Mouse (Mus musculus) neural tube, embryonic 14.5 days (tissue): ENCODE results near the gene Tmem138. TPM values are rescaled to one million over a fixed set of nuclear protein-coding genes. Genes with fewer than 3 reads are reported as not detected.

Experiments
- ATAC-seq: fragments of 200-750 bp; cut with Nextera tagmentation; 2 replicates; pipeline ENCODE4 v1.8.0; 2017; ENCODE audit warnings: low read depth, mild to moderate bottlenecking, moderate TSS enrichment, moderate library complexity
- H3K27ac ChIP-seq: fragments of 300-500 bp; sonication (generic); 2 replicates; pipeline ENCODE4 v1.5.1; 2014; ENCODE audit warnings: low read depth, mild to moderate bottlenecking, control low read depth, low read length, moderate library complexity, mixed read lengths
- H3K27me3 ChIP-seq: fragments of 300-500 bp; sonication (generic); 2 replicates; pipeline ENCODE4 v1.6.1; 2014; ENCODE audit warnings: low read length; ENCODE audit not compliant: control insufficient read depth, insufficient read depth
- H3K36me3 ChIP-seq: fragments of 300-500 bp; sonication (generic); 2 replicates; pipeline ENCODE4 v1.6.1; 2014; ENCODE audit warnings: low read length, mixed read lengths; ENCODE audit not compliant: control insufficient read depth, insufficient read depth
- H3K4me1 ChIP-seq: fragments of 300-500 bp; sonication (generic); 2 replicates; pipeline ENCODE4 v1.6.1; 2014; ENCODE audit warnings: low read length; ENCODE audit not compliant: control insufficient read depth, insufficient read depth
- H3K4me2 ChIP-seq: fragments of 300-500 bp; sonication (generic); 2 replicates; pipeline ENCODE4 v1.6.1; 2014; ENCODE audit warnings: mild to moderate bottlenecking, low read depth, low read length, control low read depth
- H3K4me3 ChIP-seq: fragments of 300-500 bp; sonication (generic); 2 replicates; pipeline ENCODE4 v1.5.1; 2014; ENCODE audit warnings: low read depth, low read length, control low read depth, mixed read lengths
- H3K9ac ChIP-seq: fragments of 300-500 bp; sonication (generic); replicated peaks from 2 replicates; pipeline ENCODE4 v1.6.1; 2014; ENCODE audit warnings: low read depth, mild to moderate bottlenecking, control low read depth, low read length, mixed read lengths
- H3K9me3 ChIP-seq: fragments of 300-500 bp; sonication (generic); 2 replicates; pipeline ENCODE4 v1.6.1; 2016; ENCODE audit warnings: low read length; ENCODE audit not compliant: control insufficient read depth
- WGBS: fragments of 180-500 bp; shearing (Covaris S2); extraction: QIAGEN DNeasy Blood & Tissue Kit; methylation state at CpG from one replicate; pipeline ENCODE4 v1.1.7; 2014; 5-methylcytosine and 5-hydroxymethylcytosine counted together
- polyA plus RNA-seq: library from polyadenylated mRNA; unstranded; fragments of >200 nt; fragmentation: Nextera tagmentation; extraction: Ambion mirVana; gene quantifications from 2 replicates; pipeline ENCODE4 v1.2.1, GENCODE M21; 2014

Gene Tmem138
- polyA plus RNA-seq, 1 experiment from 2014 or later = 40.8 TPM

DNA sequence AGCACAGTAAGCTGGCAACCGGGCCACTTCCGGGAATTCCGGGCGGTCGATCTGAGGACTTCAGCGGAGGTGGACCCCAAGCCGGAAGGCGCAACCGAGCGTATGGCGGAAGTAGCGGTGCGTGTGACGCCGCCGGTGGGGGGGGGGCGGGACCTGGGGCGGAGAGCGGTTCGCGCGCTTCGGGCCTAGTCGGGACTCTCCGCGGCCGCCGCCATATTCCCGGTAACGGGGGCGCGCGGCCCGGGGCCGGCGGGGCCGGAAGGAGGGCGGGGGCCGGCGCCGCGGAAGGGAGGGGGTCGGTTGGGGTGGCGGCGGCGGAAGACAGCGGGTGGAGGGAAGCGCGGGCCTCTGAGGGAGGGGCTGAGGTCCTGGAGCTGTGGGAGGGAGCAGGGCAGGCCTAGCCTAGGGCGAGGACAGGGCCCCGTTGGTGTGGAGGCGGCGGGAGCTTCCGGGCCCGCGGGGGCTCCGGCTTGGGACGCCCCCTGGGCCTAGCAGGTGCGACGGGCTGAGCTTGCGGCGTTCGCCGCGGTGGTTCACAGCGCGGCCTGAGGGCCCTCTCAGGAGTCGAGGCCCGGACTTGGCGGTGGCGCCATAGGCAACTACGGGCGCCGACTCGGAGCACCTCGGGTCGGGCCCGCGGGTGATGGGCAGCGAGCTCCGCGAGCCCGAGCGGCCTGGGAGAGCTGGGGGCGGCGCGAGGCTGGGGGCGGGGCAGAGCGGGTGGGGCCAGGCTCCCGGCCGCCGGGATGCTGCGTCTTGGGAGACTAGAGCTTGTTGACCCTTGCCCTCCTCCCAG, 51.9 kb downstream of the Tmem138 start, which contains the start of gene Cpsf7:
TSS of gene Cpsf7 (plus strand) at position 161 of the 796 bp plus-strand sequence.
- H3K36me3 ChIP-seq = no peaks in the 10 kb centered on the region
- no peaks in the 10 kb centered on the region for H3K27me3 ChIP-seq
- peak within 1 kb of the TSS; percentile 98 for H3K4me3 ChIP-seq
- peak within 1 kb of the TSS; percentile 80 for H3K4me2 ChIP-seq
- peak within 1 kb of the TSS; percentile 98 for H3K9ac ChIP-seq
- peak within 1 kb of the TSS; percentile 96 for H3K27ac ChIP-seq
- under 1% methylated on average over 70 of the region's 93 CpGs for WGBS
- H3K9me3 ChIP-seq = no peaks in the 10 kb centered on the region
- ATAC-seq = peak; percentile 94
- peaks cover 17% of the 10 kb centered on the region for H3K4me1 ChIP-seq

DNA sequence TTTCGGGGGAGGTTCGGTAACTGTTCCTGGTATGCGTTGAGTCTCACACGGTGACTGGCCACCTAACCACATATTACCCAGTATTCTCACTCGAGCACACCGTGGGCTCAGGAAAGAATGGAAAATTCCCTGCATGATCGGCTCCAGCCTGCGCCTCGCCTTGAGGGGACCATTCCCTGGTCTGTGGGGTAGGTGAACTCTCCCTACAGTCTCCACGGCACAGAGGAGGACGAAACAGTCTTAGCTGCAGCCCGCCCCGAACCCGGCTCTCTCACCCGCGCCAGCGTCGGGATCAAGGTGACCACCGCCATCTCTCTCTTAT, 52.4 kb downstream of the Tmem138 start:
- no peaks in the 10 kb centered on the region for H3K9me3 ChIP-seq
- no peak; the same call in 1 of the 2 replicates for ATAC-seq
- H3K9ac ChIP-seq = peak overlapping the region; percentile 98
- WGBS = under 1% methylated on average over 19 of the region's 19 CpGs
- peak overlapping the region; percentile 98 for H3K4me3 ChIP-seq
- peak overlapping the region; percentile 96 for H3K27ac ChIP-seq
- peak overlapping the region; percentile 80 for H3K4me2 ChIP-seq
- no peaks in the 10 kb centered on the region for H3K36me3 ChIP-seq
- no peaks in the 10 kb centered on the region for H3K27me3 ChIP-seq
- H3K4me1 ChIP-seq = peaks cover 17% of the 10 kb centered on the region

DNA sequence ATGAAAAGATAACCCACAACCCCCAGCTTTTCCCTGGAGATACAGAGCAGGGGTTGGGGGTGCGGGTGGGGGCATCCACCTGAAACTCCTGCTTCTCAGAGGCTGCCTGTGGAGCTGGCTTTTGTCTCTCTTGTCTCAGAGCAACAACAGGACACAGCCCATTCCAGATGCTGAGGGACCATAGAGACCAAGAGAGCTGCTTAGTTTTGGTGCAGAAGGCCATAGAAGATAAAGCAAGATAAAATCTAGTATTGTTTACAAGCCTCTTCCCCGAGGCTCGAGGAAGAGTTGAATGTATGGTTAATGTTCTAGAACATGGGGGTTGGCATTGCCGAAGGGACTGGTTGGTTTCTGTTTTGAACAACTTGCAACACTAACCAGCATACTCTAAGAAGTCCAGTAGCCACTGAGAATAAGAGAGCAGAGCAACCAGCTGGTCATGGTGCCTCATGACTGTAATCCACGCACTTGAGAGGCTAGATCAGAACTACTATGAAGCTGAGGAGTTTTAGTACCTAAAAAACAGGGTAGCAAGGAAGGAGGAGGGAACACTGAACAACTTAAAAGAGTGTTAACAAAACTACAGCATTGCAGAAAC, 53.6 kb downstream of the Tmem138 start:
- no peak overlapping the region for H3K4me3 ChIP-seq
- H3K36me3 ChIP-seq = no peaks in the 10 kb centered on the region
- 91% methylated on average over 5 of the region's 5 CpGs for WGBS
- no peak for ATAC-seq
- H3K4me1 ChIP-seq = peaks cover 17% of the 10 kb centered on the region
- no peak overlapping the region for H3K4me2 ChIP-seq
- no peak overlapping the region for H3K27ac ChIP-seq
- no peak overlapping the region for H3K9ac ChIP-seq
- H3K27me3 ChIP-seq = no peaks in the 10 kb centered on the region
- no peaks in the 10 kb centered on the region for H3K9me3 ChIP-seq

DNA sequence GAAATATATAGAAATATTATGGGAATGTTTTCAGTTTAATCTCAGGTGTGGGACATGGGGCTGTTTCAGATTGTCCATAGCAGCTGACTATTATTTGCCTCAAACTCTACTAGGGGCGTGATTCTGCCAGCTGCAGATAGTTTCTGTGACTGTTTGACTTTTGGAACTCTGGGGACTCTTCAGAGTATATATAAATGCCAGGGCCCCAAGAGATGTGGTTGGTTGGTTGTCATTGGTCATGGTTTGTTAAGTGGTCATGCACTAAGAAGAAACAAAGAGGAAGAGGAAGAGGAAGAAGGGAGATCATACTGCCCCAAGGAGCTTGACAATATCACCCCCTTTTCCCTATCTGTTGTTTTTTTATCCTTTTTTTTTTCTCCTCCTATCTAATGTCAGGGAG, 55.2 kb downstream of the Tmem138 start:
- H3K4me2 ChIP-seq = no peak overlapping the region
- no peaks in the 10 kb centered on the region for H3K27me3 ChIP-seq
- no peak overlapping the region for H3K9ac ChIP-seq
- H3K9me3 ChIP-seq = no peaks in the 10 kb centered on the region
- H3K36me3 ChIP-seq = peaks cover 3% of the 10 kb centered on the region
- ATAC-seq = no peak
- peaks cover 12% of the 10 kb centered on the region for H3K4me1 ChIP-seq
- H3K4me3 ChIP-seq = no peak overlapping the region
- H3K27ac ChIP-seq = no peak overlapping the region
- 89% methylated on average over 1 of the region's 1 CpGs for WGBS

Other genes with a start within 250 kb of the Tmem138 start
- gene Syt7, start 188.3 kb downstream of the Tmem138 start, polyA plus RNA-seq = 11.4 and 15.5 TPM in 2 replicates
- 0.66 and 0.75 TPM in 2 replicates for gene Lrrc10b, start 119.9 kb downstream of the Tmem138 start, polyA plus RNA-seq
- 0.32 and 1.0 TPM in 2 replicates for gene Ppp1r32, start 94.4 kb downstream of the Tmem138 start, polyA plus RNA-seq
- 61.7 and 67.5 TPM in 2 replicates for gene Cpsf7, start 52.1 kb downstream of the Tmem138 start, polyA plus RNA-seq
- 67.8 and 73.3 TPM in 2 replicates for gene Sdhaf2, start 51.2 kb downstream of the Tmem138 start, polyA plus RNA-seq
- 53.2 and 58.2 TPM in 2 replicates for gene Tmem216, start 21.1 kb downstream of the Tmem138 start, polyA plus RNA-seq
- 22.3 and 22.9 TPM in 2 replicates for gene Cyb561a3, start 190 bp downstream of the Tmem138 start, polyA plus RNA-seq
- 176 and 245 TPM in 2 replicates for gene Ddb1, start 28.0 kb upstream of the Tmem138 start, polyA plus RNA-seq
- 29.4 and 30.5 TPM in 2 replicates for gene Tkfc, start 28.3 kb upstream of the Tmem138 start, polyA plus RNA-seq
- gene Vwce, start 56.9 kb upstream of the Tmem138 start, polyA plus RNA-seq = 1.2 and 1.7 TPM in 2 replicates
- gene Pga5, start 100.7 kb upstream of the Tmem138 start, polyA plus RNA-seq = not detected in 2 replicates
- gene Vps37c, start 111.4 kb upstream of the Tmem138 start, polyA plus RNA-seq = 23.1 and 31.1 TPM in 2 replicates
- 0.44 TPM in 1 of 2 replicates, not detected in the other for gene Cd5, start 161.6 kb upstream of the Tmem138 start, polyA plus RNA-seq